Mouse (Mus musculus) hindbrain, embryonic 11.5 days (tissue): ENCODE data around the gene Phlda2. TPM values are rescaled to one million over a fixed set of nuclear protein-coding genes. Genes with fewer than 3 reads are reported as not detected.

ENCODE experiments used
- ATAC-seq: fragments of 200-750 bp; cut with Nextera tagmentation; 2 replicates; pipeline ENCODE4 v1.8.0; 2017; ENCODE audit warnings: mild to moderate bottlenecking, moderate TSS enrichment, moderate library complexity; ENCODE audit not compliant: low FRiP score
- DNase-seq: peaks from one replicate; pipeline ENCODE4 v3.0.0-alpha.2; 2015; ENCODE audit warnings: low spot score
- H3K27ac ChIP-seq: fragments of 300-500 bp; sonication (generic); 2 replicates; pipeline ENCODE4 v1.5.1; 2014; ENCODE audit warnings: mild to moderate bottlenecking, low read depth, low read length
- H3K27me3 ChIP-seq: fragments of 300-500 bp; sonication (generic); 2 replicates; pipeline ENCODE4 v1.6.1; 2014; ENCODE audit warnings: mild to moderate bottlenecking, low read length, moderate library complexity, mixed read lengths; ENCODE audit not compliant: control insufficient read depth, insufficient read depth
- H3K36me3 ChIP-seq: fragments of 300-500 bp; sonication (generic); 2 replicates; pipeline ENCODE4 v1.6.1; 2014; ENCODE audit warnings: mild to moderate bottlenecking, low read length, moderate library complexity, mixed read lengths; ENCODE audit not compliant: control insufficient read depth, insufficient read depth
- H3K4me1 ChIP-seq: fragments of 300-500 bp; sonication (generic); replicated peaks from 2 replicates; pipeline ENCODE4 v1.6.1; 2014; ENCODE audit warnings: low read length, mixed read lengths; ENCODE audit not compliant: control insufficient read depth, insufficient read depth
- H3K4me2 ChIP-seq: fragments of 300-500 bp; sonication (generic); replicated peaks from 2 replicates; pipeline ENCODE4 v1.6.1; 2014; ENCODE audit warnings: mild to moderate bottlenecking, low read depth, low read length
- H3K4me3 ChIP-seq: fragments of 300-500 bp; sonication (generic); 2 replicates; pipeline ENCODE4 v1.5.1; 2014; ENCODE audit warnings: low read depth, low read length
- H3K9ac ChIP-seq: fragments of 300-500 bp; sonication (generic); 2 replicates; pipeline ENCODE4 v1.6.1; 2014; ENCODE audit warnings: low read depth, low read length
- H3K9me3 ChIP-seq: fragments of 300-500 bp; sonication (generic); 2 replicates; pipeline ENCODE4 v1.6.1; 2016; ENCODE audit warnings: low read length; ENCODE audit not compliant: control insufficient read depth
- WGBS: fragments of 180-500 bp; shearing (Covaris S2); extraction: QIAGEN DNeasy Blood & Tissue Kit; methylation state at CpG from one replicate; pipeline ENCODE4 v1.1.7; 2014; 5-methylcytosine and 5-hydroxymethylcytosine counted together
- polyA plus RNA-seq: library from polyadenylated mRNA; unstranded; fragments of >200 nt; fragmentation: Nextera tagmentation; extraction: Ambion mirVana; gene quantifications from 2 replicates; pipeline ENCODE4 v1.2.1, GENCODE M21; 2014

Phlda2 gene
- polyA plus RNA-seq, 1 experiment from 2014 or later = 1.3 TPM

GRCm38 (mm10) chr7:143495104-143495961, 7.6 kb downstream of the Phlda2 start:
- no peak for DNase-seq
- Histone ChIP-seq H3K4me1 (no peaks in the 10 kb centered on the region), H3K36me3 (no peaks in the 10 kb centered on the region), H3K27ac (no peak overlapping the region), H3K4me3 (no peak overlapping the region), H3K9me3 (no peaks in the 10 kb centered on the region), H3K27me3 (peaks cover 2% of the 10 kb centered on the region; the same call in 1 of the 2 replicates), H3K9ac (no peak overlapping the region), H3K4me2 (no peak overlapping the region)
- ATAC-seq = no peak
- WGBS = 81% methylated on average over 8 of the region's 8 CpGs

GRCm38 (mm10) chr7:143493616-143494126, 9.3 kb downstream of the Phlda2 start:
- no peaks in the 10 kb centered on the region for H3K9me3 ChIP-seq
- no peak overlapping the region for H3K4me3 ChIP-seq
- H3K4me2 ChIP-seq = no peak overlapping the region
- ATAC-seq = no peak
- no peaks in the 10 kb centered on the region for H3K27me3 ChIP-seq
- no peaks in the 10 kb centered on the region for H3K4me1 ChIP-seq
- H3K27ac ChIP-seq = no peak overlapping the region
- 84% methylated on average over 6 of the region's 6 CpGs for WGBS
- no peak overlapping the region for H3K9ac ChIP-seq
- DNase-seq = no peak
- no peaks in the 10 kb centered on the region for H3K36me3 ChIP-seq

GRCm38 (mm10) chr7:143489735-143490134, 13.2 kb downstream of the Phlda2 start:
- 84% methylated on average over 6 of the region's 6 CpGs for WGBS
- no peak for ATAC-seq
- Histone ChIP-seq H3K36me3 (no peaks in the 10 kb centered on the region), H3K27ac (no peak overlapping the region), H3K9ac (no peak overlapping the region), H3K9me3 (no peaks in the 10 kb centered on the region), H3K27me3 (peaks cover 2% of the 10 kb centered on the region; the same call in 1 of the 2 replicates), H3K4me2 (no peak overlapping the region), H3K4me3 (no peak overlapping the region), H3K4me1 (no peaks in the 10 kb centered on the region)
- no peak for DNase-seq

GRCm38 (mm10) chr7:143482541-143482940, 20.4 kb downstream of the Phlda2 start:
- WGBS = 8% methylated on average over 6 of the region's 6 CpGs
- DNase-seq (peak; percentile 24), ATAC-seq (no peak)
- Histone ChIP-seq H3K4me2 (no peak overlapping the region), H3K9ac (no peak overlapping the region), H3K4me1 (no peaks in the 10 kb centered on the region), H3K4me3 (no peak overlapping the region), H3K27me3 (peaks cover 2% of the 10 kb centered on the region; the same call in 1 of the 2 replicates), H3K36me3 (no peaks in the 10 kb centered on the region), H3K27ac (no peak overlapping the region), H3K9me3 (no peaks in the 10 kb centered on the region)

- Histone ChIP-seq H3K9ac (no peak overlapping the region), H3K36me3 (no peaks in the 10 kb centered on the region), H3K27me3 (peaks cover 2% of the 10 kb centered on the region; the same call in 1 of the 2 replicates), H3K4me3 (no peak overlapping the region), H3K27ac (no peak overlapping the region), H3K4me1 (no peaks in the 10 kb centered on the region), H3K4me2 (no peak overlapping the region), H3K9me3 (no peaks in the 10 kb centered on the region)
- 57% methylated on average over 5 of the region's 5 CpGs for WGBS
- no peak for DNase-seq
- no peak for ATAC-seq
Measured at GRCm38 (mm10) chr7:143481806-143482387, 21.1 kb downstream of the Phlda2 start.

GRCm38 (mm10) chr7:143480498-143480897, 22.5 kb downstream of the Phlda2 start:
- ATAC-seq (no peak), DNase-seq (peak; percentile 71)
- Histone ChIP-seq H3K9me3 (no peaks in the 10 kb centered on the region), H3K9ac (no peak overlapping the region), H3K4me2 (no peak overlapping the region), H3K4me3 (no peak overlapping the region), H3K27me3 (no peaks in the 10 kb centered on the region), H3K36me3 (no peaks in the 10 kb centered on the region), H3K27ac (no peak overlapping the region), H3K4me1 (no peaks in the 10 kb centered on the region)
- 31% methylated on average over 13 of the region's 13 CpGs for WGBS

GRCm38 (mm10) chr7:143477800-143478199, 25.1 kb downstream of the Phlda2 start:
- Histone ChIP-seq H3K9ac (no peak overlapping the region), H3K4me2 (no peak overlapping the region), H3K4me3 (no peak overlapping the region), H3K36me3 (no peaks in the 10 kb centered on the region), H3K4me1 (no peaks in the 10 kb centered on the region), H3K27ac (no peak overlapping the region), H3K9me3 (no peaks in the 10 kb centered on the region), H3K27me3 (no peaks in the 10 kb centered on the region)
- WGBS = 87% methylated on average over 5 of the region's 5 CpGs
- DNase-seq = no peak
- ATAC-seq = no peak

- Histone ChIP-seq H3K4me1 (no peaks in the 10 kb centered on the region), H3K9ac (no peak overlapping the region), H3K4me3 (no peak overlapping the region), H3K27me3 (no peaks in the 10 kb centered on the region), H3K4me2 (no peak overlapping the region), H3K9me3 (no peaks in the 10 kb centered on the region), H3K27ac (no peak overlapping the region), H3K36me3 (no peaks in the 10 kb centered on the region)
- WGBS = 80% methylated on average over 3 of the region's 3 CpGs
- no peak for DNase-seq
- ATAC-seq = no peak
Measured at GRCm38 (mm10) chr7:143476702-143477335, 26.1 kb downstream of the Phlda2 start.
